Mouse (Mus musculus): ENCODE data around the gene Prdm11. TPM values are rescaled to one million over a fixed set of nuclear protein-coding genes. Genes with fewer than 3 reads are reported as not detected.

Gene Prdm11
- polyA plus RNA-seq, 1 experiment: 6.3 TPM

DNA sequence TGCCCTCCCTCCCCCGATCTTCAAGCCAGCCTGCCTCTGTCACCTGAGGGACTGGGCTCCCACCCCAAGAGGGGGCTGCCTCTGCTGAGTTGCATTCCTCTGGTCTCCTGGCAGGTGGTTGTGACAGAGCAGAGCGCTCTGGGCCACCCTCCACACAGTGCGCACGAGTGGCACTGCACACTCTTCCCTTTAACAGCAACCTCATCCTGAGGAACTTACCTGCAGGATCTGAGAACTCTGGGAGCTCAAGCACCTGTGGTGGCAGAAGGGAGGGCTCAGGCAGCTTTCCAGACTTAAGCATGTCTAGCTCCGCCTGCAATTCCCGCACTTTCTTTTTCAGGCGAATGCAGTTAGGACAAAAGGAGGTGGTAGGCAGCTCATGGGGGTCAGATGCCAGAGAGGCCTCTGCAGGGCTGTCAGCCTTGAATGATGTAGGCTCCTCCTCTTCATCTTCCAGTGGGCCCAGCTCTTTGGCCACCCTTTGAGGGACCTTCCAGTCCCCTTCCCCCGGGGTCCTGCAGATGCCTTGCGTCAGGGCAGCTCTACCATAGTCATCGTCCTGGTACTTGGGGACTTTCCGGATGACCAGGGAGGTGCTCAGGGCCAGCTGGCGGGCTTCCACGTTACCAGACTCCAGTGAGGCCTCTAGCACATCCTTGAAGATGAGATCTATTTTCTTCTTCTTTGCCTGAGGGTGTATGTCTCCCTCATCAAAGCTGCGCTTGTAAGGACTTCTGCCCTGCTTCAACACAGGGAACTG, 70.8 kb downstream of the Prdm11 start:
- TF ChIP-seq CTCF (IDR thresholded peaks at IDR 0.05; ENCODE audit: borderline replicate concordance, insufficient read depth, low read length) (no peak), POLR2A (IDR thresholded peaks at IDR 0.05; ENCODE audit: low read depth, low read length) (no peak)
- Histone ChIP-seq H3K27ac (ENCODE audit: insufficient read depth, low read length) (no peak overlapping the region), H3K4me3 (ENCODE audit: insufficient read depth, low read length) (no peak overlapping the region), H3K4me1 (ENCODE audit: control insufficient read depth, insufficient read depth, low read length) (no peaks in the 10 kb centered on the region; the same call in 1 of the 2 replicates)

DNA sequence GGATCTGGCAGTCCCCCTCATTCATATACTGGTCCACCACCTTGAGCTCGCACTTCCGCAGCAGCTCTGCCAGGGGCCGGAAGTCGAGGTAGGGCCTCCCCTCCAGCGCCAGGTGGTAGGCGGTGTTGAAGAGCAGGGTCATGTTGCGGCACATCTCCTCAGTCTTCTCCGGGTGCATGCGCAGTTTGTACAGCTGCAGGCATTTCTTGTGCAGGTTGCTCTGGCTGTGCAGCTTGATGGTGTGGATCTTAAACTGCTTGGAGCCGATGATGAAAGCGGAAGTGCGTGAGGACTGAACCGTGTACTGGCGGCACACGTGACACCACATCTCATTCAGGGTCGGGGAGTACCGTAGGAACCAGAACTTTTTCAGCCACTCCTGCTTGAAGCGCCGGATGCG, 72.3 kb downstream of the Prdm11 start:
- Histone ChIP-seq H3K4me1 (ENCODE audit: control insufficient read depth, insufficient read depth, low read length) (no peaks in the 10 kb centered on the region; the same call in 1 of the 2 replicates), H3K4me3 (ENCODE audit: insufficient read depth, low read length) (no peak overlapping the region), H3K27ac (ENCODE audit: insufficient read depth, low read length) (no peak overlapping the region)
- TF ChIP-seq POLR2A (IDR thresholded peaks at IDR 0.05; ENCODE audit: low read depth, low read length) (no peak), CTCF (IDR thresholded peaks at IDR 0.05; ENCODE audit: borderline replicate concordance, insufficient read depth, low read length) (no peak)

GRCm38 (mm10) chr2:92972071-92972470, 73.9 kb downstream of the Prdm11 start:
- no peaks in the 10 kb centered on the region; the same call in 1 of the 2 replicates for H3K4me1 ChIP-seq (ENCODE audit: control insufficient read depth, insufficient read depth, low read length)
- no peak overlapping the region for H3K4me3 ChIP-seq (ENCODE audit: insufficient read depth, low read length)
- no peak overlapping the region for H3K27ac ChIP-seq (ENCODE audit: insufficient read depth, low read length)
- TF ChIP-seq POLR2A (IDR thresholded peaks at IDR 0.05; ENCODE audit: low read depth, low read length) (no peak), CTCF (IDR thresholded peaks at IDR 0.05; ENCODE audit: borderline replicate concordance, insufficient read depth, low read length) (no peak)

GRCm38 (mm10) chr2:92971536-92971935, 74.4 kb downstream of the Prdm11 start:
- TF ChIP-seq CTCF (IDR thresholded peaks at IDR 0.05; ENCODE audit: borderline replicate concordance, insufficient read depth, low read length): no peak
- no peak for TF ChIP-seq POLR2A (IDR thresholded peaks at IDR 0.05; ENCODE audit: low read depth, low read length)
- Histone ChIP-seq H3K27ac (ENCODE audit: insufficient read depth, low read length) (no peak overlapping the region), H3K4me3 (ENCODE audit: insufficient read depth, low read length) (no peak overlapping the region), H3K4me1 (ENCODE audit: control insufficient read depth, insufficient read depth, low read length) (no peaks in the 10 kb centered on the region; the same call in 1 of the 2 replicates)

DNA sequence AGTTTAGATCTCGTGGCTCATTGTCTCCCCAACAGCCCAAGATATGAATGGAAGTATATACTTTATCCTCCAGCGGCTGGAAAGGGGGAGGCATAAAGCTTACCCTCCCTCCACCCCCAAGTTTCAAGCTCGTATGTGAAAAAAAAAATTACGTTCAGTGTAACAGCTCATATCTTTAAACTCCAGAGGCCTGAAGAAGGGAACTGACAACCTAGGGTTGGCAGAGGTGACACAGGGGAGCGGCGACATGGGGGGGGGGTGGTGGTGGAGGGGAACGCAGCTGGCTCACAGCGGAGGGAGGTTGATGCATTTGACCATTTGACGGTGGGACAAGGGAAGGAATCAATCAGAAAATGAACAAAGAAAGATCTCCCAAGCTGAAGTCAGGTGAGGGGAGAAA, 74.9 kb downstream of the Prdm11 start:
- Histone ChIP-seq H3K27ac (ENCODE audit: insufficient read depth, low read length) (no peak overlapping the region), H3K4me3 (ENCODE audit: insufficient read depth, low read length) (no peak overlapping the region), H3K4me1 (ENCODE audit: control insufficient read depth, insufficient read depth, low read length) (no peaks in the 10 kb centered on the region; the same call in 1 of the 2 replicates)
- no peak for TF ChIP-seq CTCF (IDR thresholded peaks at IDR 0.05; ENCODE audit: borderline replicate concordance, insufficient read depth, low read length)
- TF ChIP-seq POLR2A (IDR thresholded peaks at IDR 0.05; ENCODE audit: low read depth, low read length): no peak

GRCm38 (mm10) chr2:92967839-92968166, 78.2 kb downstream of the Prdm11 start:
- no peak overlapping the region for H3K4me3 ChIP-seq (ENCODE audit: insufficient read depth, low read length)
- H3K27ac ChIP-seq (ENCODE audit: insufficient read depth, low read length): no peak overlapping the region
- TF ChIP-seq CTCF (IDR thresholded peaks at IDR 0.05; ENCODE audit: borderline replicate concordance, insufficient read depth, low read length): no peak
- no peak for TF ChIP-seq POLR2A (IDR thresholded peaks at IDR 0.05; ENCODE audit: low read depth, low read length)
- no peaks in the 10 kb centered on the region for H3K4me1 ChIP-seq (ENCODE audit: control insufficient read depth, insufficient read depth, low read length)

GRCm38 (mm10) chr2:92967032-92967838, 78.7 kb downstream of the Prdm11 start:
- Histone ChIP-seq H3K27ac (ENCODE audit: insufficient read depth, low read length) (no peak overlapping the region), H3K4me3 (ENCODE audit: insufficient read depth, low read length) (no peak overlapping the region), H3K4me1 (ENCODE audit: control insufficient read depth, insufficient read depth, low read length) (no peaks in the 10 kb centered on the region)
- TF ChIP-seq CTCF (IDR thresholded peaks at IDR 0.05; ENCODE audit: borderline replicate concordance, insufficient read depth, low read length) (no peak), POLR2A (IDR thresholded peaks at IDR 0.05; ENCODE audit: low read depth, low read length) (no peak)

DNA sequence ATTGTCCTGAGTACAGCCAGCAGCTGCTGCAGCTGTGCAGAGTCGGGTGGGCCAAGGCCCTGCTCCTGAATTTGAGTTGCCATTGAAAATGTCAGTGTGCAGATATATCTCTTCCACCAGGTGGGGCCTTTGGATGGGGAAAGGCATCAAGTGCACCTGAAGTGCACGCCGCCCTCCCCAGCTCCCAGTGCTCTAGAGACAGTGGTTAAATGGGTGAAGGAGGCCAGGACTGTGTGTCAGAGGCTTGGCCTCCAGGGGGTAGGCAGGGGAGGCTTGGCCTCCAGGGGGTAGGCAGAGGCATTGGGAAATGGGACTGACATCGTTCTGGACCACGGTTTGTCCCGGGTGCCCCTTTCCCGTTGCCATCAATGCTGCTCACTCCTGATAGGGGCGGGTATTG, 79.7 kb downstream of the Prdm11 start:
- Histone ChIP-seq H3K4me3 (ENCODE audit: insufficient read depth, low read length) (no peak overlapping the region), H3K27ac (ENCODE audit: insufficient read depth, low read length) (no peak overlapping the region), H3K4me1 (ENCODE audit: control insufficient read depth, insufficient read depth, low read length) (no peaks in the 10 kb centered on the region)
- no peak for TF ChIP-seq CTCF (IDR thresholded peaks at IDR 0.05; ENCODE audit: borderline replicate concordance, insufficient read depth, low read length)
- TF ChIP-seq POLR2A (IDR thresholded peaks at IDR 0.05; ENCODE audit: low read depth, low read length): no peak

- Histone ChIP-seq H3K4me1 (ENCODE audit: control insufficient read depth, insufficient read depth, low read length) (no peaks in the 10 kb centered on the region), H3K4me3 (ENCODE audit: insufficient read depth, low read length) (no peak overlapping the region), H3K27ac (ENCODE audit: insufficient read depth, low read length) (no peak overlapping the region)
- no peak for TF ChIP-seq CTCF (IDR thresholded peaks at IDR 0.05; ENCODE audit: borderline replicate concordance, insufficient read depth, low read length)
- no peak for TF ChIP-seq POLR2A (IDR thresholded peaks at IDR 0.05; ENCODE audit: low read depth, low read length)
Measured at GRCm38 (mm10) chr2:92964345-92964744, 81.6 kb downstream of the Prdm11 start.

DNA sequence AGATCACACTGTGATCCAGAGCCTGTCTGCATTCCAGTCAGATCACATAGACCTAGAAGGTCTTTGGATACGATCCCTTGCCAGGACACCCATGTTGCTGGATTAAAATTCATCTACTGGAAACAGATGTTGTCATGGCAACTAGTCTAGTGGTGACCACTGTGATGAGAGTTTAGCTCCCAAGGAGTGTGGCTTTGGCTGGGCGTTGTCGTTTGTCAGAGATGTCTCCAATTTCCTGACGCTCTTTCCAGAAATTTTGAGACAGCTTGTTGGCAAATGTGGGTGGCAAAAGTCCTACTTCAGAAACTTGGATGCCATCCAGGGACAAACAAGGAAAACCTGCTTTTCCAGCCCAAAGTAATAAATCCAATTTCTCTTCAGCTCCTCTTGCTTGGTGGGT, 87.3 kb downstream of the Prdm11 start:
- TF ChIP-seq POLR2A (IDR thresholded peaks at IDR 0.05; ENCODE audit: low read depth, low read length): no peak
- TF ChIP-seq CTCF (IDR thresholded peaks at IDR 0.05; ENCODE audit: borderline replicate concordance, insufficient read depth, low read length): no peak
- Histone ChIP-seq H3K4me3 (ENCODE audit: insufficient read depth, low read length) (no peak overlapping the region), H3K27ac (ENCODE audit: insufficient read depth, low read length) (no peak overlapping the region), H3K4me1 (ENCODE audit: control insufficient read depth, insufficient read depth, low read length) (no peaks in the 10 kb centered on the region)
